Mouse (Mus musculus) neural tube, embryonic 11.5 days (tissue): ENCODE data around the gene Nmt1. TPM values are rescaled to one million over a fixed set of nuclear protein-coding genes. Genes with fewer than 3 reads are reported as not detected.

ENCODE experiments used
- ATAC-seq: fragments of 200-750 bp; cut with Nextera tagmentation; 2 replicates; pipeline ENCODE4 v1.8.0; 2017; ENCODE audit warnings: moderate number of reproducible peaks, mild to moderate bottlenecking, moderate TSS enrichment, moderate library complexity; ENCODE audit not compliant: insufficient read depth, low FRiP score, low TSS enrichment
- DNase-seq: peaks from one replicate; pipeline ENCODE4 v3.0.0-alpha.2; 2015; ENCODE audit warnings: low spot score
- H3K27ac ChIP-seq: fragments of 300-500 bp; sonication (generic); 2 replicates; pipeline ENCODE4 v1.5.1; 2014; ENCODE audit warnings: low read depth, mild to moderate bottlenecking, low read length
- H3K27me3 ChIP-seq: fragments of 300-500 bp; sonication (generic); 2 replicates; pipeline ENCODE4 v1.6.1; 2014; ENCODE audit warnings: mild to moderate bottlenecking, low read length, mixed read lengths; ENCODE audit not compliant: control insufficient read depth, insufficient read depth
- H3K36me3 ChIP-seq: fragments of 300-500 bp; sonication (generic); 2 replicates; pipeline ENCODE4 v1.6.1; 2014; ENCODE audit warnings: mild to moderate bottlenecking, low read length, moderate library complexity, mixed read lengths; ENCODE audit not compliant: control insufficient read depth, insufficient read depth
- H3K4me1 ChIP-seq: fragments of 300-500 bp; sonication (generic); 2 replicates; pipeline ENCODE4 v1.6.1; 2014; ENCODE audit warnings: low read length, mixed read lengths; ENCODE audit not compliant: control insufficient read depth, insufficient read depth
- H3K4me2 ChIP-seq: fragments of 300-500 bp; sonication (generic); 2 replicates; pipeline ENCODE4 v1.6.1; 2014; ENCODE audit warnings: low read depth, mild to moderate bottlenecking, moderate library complexity
- H3K4me3 ChIP-seq: fragments of 300-500 bp; sonication (generic); 2 replicates; pipeline ENCODE4 v1.5.1; 2014; ENCODE audit warnings: low read depth, low read length
- H3K9ac ChIP-seq: fragments of 300-500 bp; sonication (generic); 2 replicates; pipeline ENCODE4 v1.6.1; 2014; ENCODE audit warnings: mild to moderate bottlenecking, low read length
- H3K9me3 ChIP-seq: fragments of 300-500 bp; sonication (generic); 2 replicates; pipeline ENCODE4 v1.6.1; 2016; ENCODE audit warnings: low read length; ENCODE audit not compliant: control insufficient read depth
- WGBS: fragments of 180-500 bp; shearing (Covaris S2); extraction: QIAGEN DNeasy Blood & Tissue Kit; methylation state at CpG from one replicate; pipeline ENCODE4 v1.1.7; 2014; 5-methylcytosine and 5-hydroxymethylcytosine counted together
- polyA plus RNA-seq: library from polyadenylated mRNA; unstranded; fragments of >200 nt; fragmentation: Nextera tagmentation; extraction: Ambion mirVana; gene quantifications from 2 replicates; pipeline ENCODE4 v1.2.1, GENCODE M21; 2014

The Nmt1 gene
- polyA plus RNA-seq, 1 experiment from 2014 or later, result 51.5 TPM

GRCm38 (mm10) chr11:103042828-103043227 is 14.8 kb downstream of the Nmt1 start:
- DNase-seq (no peak), ATAC-seq (no peak)
- WGBS, result 83% methylated on average over 4 of the region's 4 CpGs
- peaks cover 2% of the 10 kb centered on the region; the same call in 1 of the 2 replicates for H3K4me1 ChIP-seq
- H3K4me2 ChIP-seq, result no peak overlapping the region
- H3K36me3 ChIP-seq, result peaks cover 18% of the 10 kb centered on the region
- no peaks in the 10 kb centered on the region for H3K27me3 ChIP-seq
- H3K9me3 ChIP-seq, result no peaks in the 10 kb centered on the region
- H3K4me3 ChIP-seq, result no peak overlapping the region
- H3K9ac ChIP-seq, result no peak overlapping the region
- H3K27ac ChIP-seq, result no peak overlapping the region

- peaks cover 2% of the 10 kb centered on the region; the same call in 1 of the 2 replicates for H3K4me1 ChIP-seq
- DNase-seq (no peak), ATAC-seq (no peak)
- no peak overlapping the region for H3K4me3 ChIP-seq
- no peaks in the 10 kb centered on the region for H3K9me3 ChIP-seq
- H3K27me3 ChIP-seq, result no peaks in the 10 kb centered on the region
- H3K27ac ChIP-seq, result no peak overlapping the region
- H3K4me2 ChIP-seq, result no peak overlapping the region
- peaks cover 18% of the 10 kb centered on the region for H3K36me3 ChIP-seq
- H3K9ac ChIP-seq, result no peak overlapping the region
- 100% methylated on average over 3 of the region's 3 CpGs for WGBS
These were observed 16.0 kb downstream of the Nmt1 start for GRCm38 (mm10) chr11:103043982-103044381.

DNA sequence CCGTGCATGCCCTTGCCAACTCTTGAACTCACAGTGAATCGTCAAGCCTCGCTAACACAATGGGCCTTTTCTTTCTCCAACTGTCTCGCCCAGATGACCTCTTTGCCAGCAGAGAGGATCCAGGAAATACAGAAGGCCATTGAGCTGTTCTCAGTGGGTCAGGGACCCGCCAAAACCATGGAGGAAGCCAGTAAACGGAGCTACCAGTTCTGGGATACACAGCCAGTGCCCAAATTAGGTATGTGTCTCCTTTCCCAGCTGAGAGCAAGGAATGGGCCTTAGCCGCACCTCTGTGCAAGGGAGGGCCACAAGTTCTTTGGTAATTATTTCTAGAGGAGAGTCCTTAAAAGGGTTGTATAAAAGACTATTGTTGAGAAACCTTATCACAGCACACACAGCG is 18.3 kb downstream of the Nmt1 start:
- Histone ChIP-seq H3K4me2 (no peak overlapping the region), H3K4me1 (peaks cover 2% of the 10 kb centered on the region; the same call in 1 of the 2 replicates), H3K27ac (no peak overlapping the region), H3K4me3 (no peak overlapping the region), H3K27me3 (no peaks in the 10 kb centered on the region), H3K9me3 (no peaks in the 10 kb centered on the region), H3K9ac (no peak overlapping the region), H3K36me3 (peaks cover 22% of the 10 kb centered on the region)
- DNase-seq (no peak), ATAC-seq (no peak)
- 41% methylated on average over 8 of the region's 8 CpGs for WGBS

GRCm38 (mm10) chr11:103049611-103050010 is 21.6 kb downstream of the Nmt1 start:
- 93% methylated on average over 5 of the region's 5 CpGs for WGBS

DNA sequence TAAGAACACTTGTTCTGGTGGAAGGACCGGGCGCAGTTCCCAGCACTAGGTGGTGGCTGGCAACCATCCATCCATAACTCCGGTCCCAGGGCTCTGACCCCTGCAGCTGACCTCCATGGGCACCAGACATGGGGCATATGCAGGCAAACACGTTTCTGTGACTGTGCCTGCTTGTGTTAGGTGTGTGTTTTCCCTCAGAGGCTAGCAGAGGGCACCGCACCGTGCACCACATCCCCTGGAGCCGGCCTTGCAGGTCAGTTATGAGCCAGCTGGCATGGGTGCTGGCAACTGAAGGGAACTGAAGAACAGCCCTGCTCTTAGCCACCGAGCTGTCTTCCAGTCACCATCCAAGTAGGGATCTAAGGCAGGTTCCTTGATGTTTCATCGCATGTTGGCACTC is 22.2 kb downstream of the Nmt1 start:
- 89% methylated on average over 9 of the region's 9 CpGs for whole genome bisulfite sequencing
- peaks cover 12% of the 10 kb centered on the region for H3K36me3 ChIP-seq
- no peaks in the 10 kb centered on the region for H3K27me3 ChIP-seq
- H3K9ac ChIP-seq, result no peak overlapping the region
- ATAC-seq (no peak), DNase-seq (no peak)
- no peak overlapping the region for H3K4me2 ChIP-seq
- H3K27ac ChIP-seq, result no peak overlapping the region
- peaks cover 2% of the 10 kb centered on the region; the same call in 1 of the 2 replicates for H3K4me1 ChIP-seq
- no peaks in the 10 kb centered on the region for H3K9me3 ChIP-seq
- H3K4me3 ChIP-seq, result no peak overlapping the region

More at GRCm38 (mm10) chr11:103049611-103050010, 21.6 kb downstream of the Nmt1 start:
- no peak overlapping the region for H3K27ac ChIP-seq
- H3K9me3 ChIP-seq, result no peaks in the 10 kb centered on the region
- H3K36me3 ChIP-seq, result peaks cover 16% of the 10 kb centered on the region
- no peak overlapping the region for H3K4me3 ChIP-seq
- H3K9ac ChIP-seq, result no peak overlapping the region
- ATAC-seq, result no peak
- H3K4me2 ChIP-seq, result no peak overlapping the region
- no peaks in the 10 kb centered on the region for H3K27me3 ChIP-seq
- no peak for DNase-seq
- H3K4me1 ChIP-seq, result peaks cover 2% of the 10 kb centered on the region; the same call in 1 of the 2 replicates

- Histone ChIP-seq H3K9ac (no peak overlapping the region), H3K27me3 (no peaks in the 10 kb centered on the region), H3K4me3 (no peak overlapping the region), H3K27ac (no peak overlapping the region), H3K9me3 (no peaks in the 10 kb centered on the region), H3K4me2 (no peak overlapping the region), H3K36me3 (peaks cover 9% of the 10 kb centered on the region), H3K4me1 (peaks cover under 1% of the 10 kb centered on the region; the same call in 1 of the 2 replicates)
- ATAC-seq (no peak), DNase-seq (no peak)
- WGBS, result 90% methylated on average over 8 of the region's 8 CpGs
These were observed 23.3 kb downstream of the Nmt1 start for GRCm38 (mm10) chr11:103051249-103051691.

DNA sequence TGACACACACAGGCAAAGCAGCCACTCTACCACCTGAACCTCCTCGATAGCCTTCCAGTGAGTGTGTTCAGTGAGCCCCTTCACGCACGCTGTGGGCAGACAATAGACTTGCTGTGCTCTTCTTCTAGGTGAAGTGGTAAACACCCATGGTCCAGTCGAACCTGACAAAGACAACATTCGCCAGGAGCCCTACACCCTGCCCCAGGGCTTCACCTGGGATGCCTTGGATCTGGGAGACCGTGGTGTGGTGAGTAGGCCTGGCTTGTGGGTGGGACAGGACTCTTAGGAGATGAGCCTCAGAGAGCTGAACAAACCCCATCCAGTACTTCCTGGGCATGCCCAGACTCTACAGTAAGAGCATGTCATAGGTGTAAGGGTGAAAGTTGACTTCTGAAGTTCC is 24.1 kb downstream of the Nmt1 start:
- no peak overlapping the region for H3K4me3 ChIP-seq
- no peaks in the 10 kb centered on the region for H3K9me3 ChIP-seq
- no peaks in the 10 kb centered on the region for H3K4me1 ChIP-seq
- no peak overlapping the region for H3K9ac ChIP-seq
- ATAC-seq, result no peak
- no peak overlapping the region for H3K27ac ChIP-seq
- no peak for DNase-seq
- 89% methylated on average over 6 of the region's 6 CpGs for WGBS
- H3K27me3 ChIP-seq, result no peaks in the 10 kb centered on the region
- peaks cover 11% of the 10 kb centered on the region for H3K36me3 ChIP-seq
- H3K4me2 ChIP-seq, result no peak overlapping the region

DNA sequence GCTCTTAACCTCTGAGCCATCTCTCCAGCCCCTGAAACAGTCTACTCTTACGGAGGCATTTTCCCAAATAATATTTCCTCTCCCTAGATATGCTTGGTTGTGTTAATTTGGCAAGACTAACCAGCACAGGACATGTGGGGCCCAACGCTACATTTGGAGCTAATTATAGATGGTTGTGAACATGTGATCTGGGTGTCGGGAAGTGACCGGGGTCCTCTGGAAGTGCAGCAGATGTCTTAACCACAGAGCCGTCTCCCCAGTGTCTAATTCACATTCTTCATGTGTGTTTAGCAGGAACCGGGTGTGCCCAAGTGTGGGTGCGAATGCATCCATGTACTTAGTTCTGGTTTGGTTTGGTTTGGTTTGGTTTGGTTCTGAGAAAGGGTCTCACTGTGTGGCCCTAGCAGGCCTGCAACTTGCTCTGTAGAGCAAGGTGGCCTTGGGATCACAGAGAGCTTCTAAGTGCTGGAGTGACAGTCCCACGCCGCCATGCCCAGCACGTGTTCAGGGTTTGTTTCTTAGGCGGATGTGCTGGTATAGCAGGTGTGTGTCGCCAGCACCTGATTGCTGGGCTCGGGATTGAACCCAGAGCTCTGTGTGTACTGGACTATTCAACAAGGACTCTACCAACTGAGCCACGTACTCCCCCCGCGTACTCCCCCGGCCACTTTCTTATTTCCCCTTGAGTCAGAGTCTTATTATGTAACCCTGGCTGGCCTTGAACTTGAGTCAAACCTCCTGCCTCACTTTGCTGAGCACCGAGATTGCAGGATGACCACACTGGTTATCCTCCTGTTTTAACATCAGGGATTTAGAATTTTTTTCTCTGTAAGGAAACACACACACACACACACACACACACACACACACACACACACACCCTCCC is 25.4 kb downstream of the Nmt1 start:
- no peaks in the 10 kb centered on the region for H3K4me1 ChIP-seq
- H3K9me3 ChIP-seq, result no peaks in the 10 kb centered on the region
- ATAC-seq (no peak), DNase-seq (no peak)
- H3K27me3 ChIP-seq, result no peaks in the 10 kb centered on the region
- WGBS, result 91% methylated on average over 18 of the region's 18 CpGs
- H3K9ac ChIP-seq, result no peak overlapping the region
- peaks cover 16% of the 10 kb centered on the region for H3K36me3 ChIP-seq
- H3K4me3 ChIP-seq, result no peak overlapping the region
- no peak overlapping the region for H3K27ac ChIP-seq
- no peak overlapping the region for H3K4me2 ChIP-seq

DNA sequence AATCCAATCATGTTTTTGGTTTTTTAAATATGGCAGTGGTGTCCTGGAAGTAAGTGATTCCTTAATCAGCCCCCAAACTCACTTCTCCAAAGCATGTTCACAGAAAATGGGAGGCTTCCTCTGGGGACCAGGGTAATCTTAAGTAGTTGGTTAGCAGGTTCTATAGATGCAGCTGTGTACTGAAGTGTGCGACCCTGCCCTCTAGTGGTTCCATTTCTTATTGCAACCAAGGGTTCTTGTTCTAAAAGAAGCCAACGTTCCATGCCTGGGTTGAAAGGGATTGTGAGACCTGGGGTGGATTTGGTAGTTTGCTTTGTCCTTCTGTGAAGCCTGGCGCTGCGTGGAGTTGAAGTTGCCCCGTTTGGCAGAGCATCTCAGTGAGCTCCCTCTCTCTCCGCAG is 26.8 kb downstream of the Nmt1 start:
- Histone ChIP-seq H3K36me3 (peaks cover 19% of the 10 kb centered on the region), H3K9ac (no peak overlapping the region), H3K27ac (no peak overlapping the region), H3K9me3 (no peaks in the 10 kb centered on the region), H3K27me3 (no peaks in the 10 kb centered on the region), H3K4me1 (no peaks in the 10 kb centered on the region), H3K4me2 (no peak overlapping the region), H3K4me3 (no peak overlapping the region)
- DNase-seq (peak; percentile 68), ATAC-seq (no peak)
- 53% methylated on average over 6 of the region's 6 CpGs for WGBS
